Mouse (Mus musculus) thymus, postnatal 36 days (tissue): Measurements from ENCODE around the gene Ccr6.
"Not testable (repeated sequence)": the region's sequence is repeated elsewhere in the genome, so short reads cannot be mapped to it uniquely, and the experiment has no call there.

ENCODE experiments used
- DNase-seq, 2 experiments: peaks; one replicate each; pipeline ENCODE4 v3.0.0; 2022; ENCODE audit warnings: mixed read lengths in 2 of 2

The Ccr6 gene

GRCm38 (mm10) chr17:8238012-8238710, 2.3 kb downstream of the Ccr6 start:
- no peak for DNase-seq

- DNase-seq, result no peak
These were observed 3.7 kb downstream of the Ccr6 start for GRCm38 (mm10) chr17:8239561-8239960.

GRCm38 (mm10) chr17:8240517-8240916, 4.7 kb downstream of the Ccr6 start:
- DNase-seq, result peak; percentile 11 to 34

- no peak for DNase-seq
These were observed 5.8 kb downstream of the Ccr6 start for GRCm38 (mm10) chr17:8241645-8242044.

- no peak for DNase-seq
These were observed 6.3 kb downstream of the Ccr6 start for GRCm38 (mm10) chr17:8242186-8242585.

GRCm38 (mm10) chr17:8244124-8244523, 8.3 kb downstream of the Ccr6 start:
- no peak for DNase-seq

GRCm38 (mm10) chr17:8246102-8246754, 10.4 kb downstream of the Ccr6 start:
- DNase-seq, result no peak

GRCm38 (mm10) chr17:8251704-8252103, 15.9 kb downstream of the Ccr6 start:
- DNase-seq, result no peak

- no peak for DNase-seq
These were observed 18.4 kb downstream of the Ccr6 start for GRCm38 (mm10) chr17:8254268-8254667.

GRCm38 (mm10) chr17:8254914-8255313, 19.1 kb downstream of the Ccr6 start:
- DNase-seq, result no peak

GRCm38 (mm10) chr17:8255583-8255982, 19.7 kb downstream of the Ccr6 start:
- no peak for DNase-seq

- no peak for DNase-seq
These were observed 21.1 kb downstream of the Ccr6 start for GRCm38 (mm10) chr17:8256982-8257381.

GRCm38 (mm10) chr17:8264638-8265037, 28.8 kb downstream of the Ccr6 start:
- not testable (repeated sequence) for DNase-seq

- no peak for DNase-seq
These were observed 36.4 kb downstream of the Ccr6 start for GRCm38 (mm10) chr17:8272054-8272749.

GRCm38 (mm10) chr17:8272951-8273350, 37.1 kb downstream of the Ccr6 start:
- no peak for DNase-seq

- DNase-seq, result no peak
These were observed 40.2 kb downstream of the Ccr6 start for GRCm38 (mm10) chr17:8276071-8276470.

GRCm38 (mm10) chr17:8276680-8277079, 40.8 kb downstream of the Ccr6 start:
- DNase-seq, result no peak

- DNase-seq, result no peak
These were observed 41.4 kb downstream of the Ccr6 start for GRCm38 (mm10) chr17:8277266-8277665.

GRCm38 (mm10) chr17:8278356-8278755, 42.5 kb downstream of the Ccr6 start:
- no peak for DNase-seq

GRCm38 (mm10) chr17:8282821-8283525, 47.1 kb downstream of the Ccr6 start, which contains the start of gene Mpc1:
Mpc1 (plus strand) TSS chr17:8282904.
- peak; percentile 56 to 60 for DNase-seq

- DNase-seq, result peak; percentile 94 to 96
These were observed 47.8 kb downstream of the Ccr6 start for GRCm38 (mm10) chr17:8283526-8284253.

GRCm38 (mm10) chr17:8284254-8284661, 48.4 kb downstream of the Ccr6 start:
- peak in 1 of 2 experiments; percentile 50 for DNase-seq
